Mouse (Mus musculus) E14TG2a.4 (cell line): Measurements from ENCODE around the gene Trim47.

Experiments used
- CTCF ChIP-seq: conservative IDR thresholded peaks from 2 replicates; pipeline ENCODE4 v1.5.1; 2014; ENCODE audit warnings: low read length
- NANOG ChIP-seq: IDR thresholded peaks from 2 replicates; pipeline ENCODE4 v1.6.1; 2014; ENCODE audit warnings: borderline replicate concordance, low read length, mixed read lengths
- POU5F1 ChIP-seq: IDR thresholded peaks from 2 replicates; pipeline ENCODE4 v1.6.1; 2014; ENCODE audit warnings: low read length, borderline replicate concordance

- TF ChIP-seq CTCF (no peak), NANOG (no peak), POU5F1 (no peak)
Measured at GRCm38 (mm10) chr11:116058022-116058614, 68.9 kb downstream of the Trim47 start.
